Mouse (Mus musculus): ENCODE results near the gene Col20a1. TPM values are rescaled to one million over a fixed set of nuclear protein-coding genes. Genes with fewer than 3 reads are reported as not detected.
A peak's percentile ranks its signal among the peaks of the same experiment; 100 is the strongest.

Col20a1 gene
- total RNA-seq, 4 experiments from 2014 or later = 2.3 to 4.5 (median 4.2) TPM

DNA sequence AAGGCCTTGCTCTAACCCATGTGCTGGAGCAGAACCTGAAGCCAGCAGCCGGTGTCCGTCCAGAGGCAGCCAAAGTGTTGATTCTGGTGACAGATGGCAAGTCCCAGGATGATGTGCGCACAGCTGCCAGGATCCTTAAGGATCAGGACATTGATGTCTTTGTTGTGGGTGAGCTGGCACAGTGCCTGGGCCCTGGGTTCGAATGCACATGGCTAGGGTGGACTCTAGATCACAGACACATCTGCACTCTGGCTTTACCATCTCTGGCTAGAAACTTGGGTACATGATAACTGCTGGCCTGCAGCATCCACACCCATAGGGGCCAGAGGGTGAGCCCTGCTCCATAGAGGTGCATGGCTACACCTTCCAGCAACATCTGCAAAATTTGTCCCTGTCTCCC lies 9.1 kb downstream of the Col20a1 start:
- no peak for DNase-seq

DNA sequence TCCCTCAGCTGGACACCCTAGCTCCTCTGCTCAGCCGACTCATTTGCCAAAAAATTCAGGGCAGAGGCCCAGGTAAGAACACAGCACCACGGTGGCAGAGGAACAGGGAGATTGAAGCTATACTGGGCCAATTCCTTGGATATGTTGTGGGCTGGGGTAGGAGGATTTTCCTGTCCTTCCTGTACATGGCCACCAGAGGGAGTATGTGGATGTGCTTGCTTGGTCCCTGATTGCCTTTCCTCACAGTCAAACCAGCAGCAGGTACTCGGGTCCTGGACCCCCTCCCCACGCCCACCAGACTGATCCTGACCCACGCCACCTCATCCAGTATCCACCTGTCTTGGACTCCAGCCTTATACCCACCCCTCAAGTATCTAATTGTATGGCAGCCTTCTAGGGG lies 10.1 kb downstream of the Col20a1 start:
- DNase-seq = no peak

DNA sequence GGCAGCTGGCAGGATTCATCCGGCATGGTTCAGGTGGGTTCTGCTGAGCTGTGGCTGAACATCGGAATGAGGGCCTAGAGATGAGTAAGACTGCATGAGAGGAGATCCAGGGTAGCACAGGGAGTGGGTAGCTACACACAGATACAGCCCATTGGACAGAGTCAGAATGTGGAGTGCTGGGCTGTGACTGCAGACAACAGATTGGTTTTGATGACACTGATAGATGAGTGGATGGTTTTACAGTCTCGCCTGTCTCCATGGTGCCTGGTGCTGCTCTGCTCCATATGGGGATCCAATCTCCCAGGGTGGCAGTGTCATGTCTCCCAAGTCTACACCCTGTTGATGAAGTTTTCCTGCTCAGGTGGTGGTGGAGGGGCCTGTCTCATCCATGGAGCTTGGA lies 10.6 kb downstream of the Col20a1 start:
- no peak for DNase-seq

DNA sequence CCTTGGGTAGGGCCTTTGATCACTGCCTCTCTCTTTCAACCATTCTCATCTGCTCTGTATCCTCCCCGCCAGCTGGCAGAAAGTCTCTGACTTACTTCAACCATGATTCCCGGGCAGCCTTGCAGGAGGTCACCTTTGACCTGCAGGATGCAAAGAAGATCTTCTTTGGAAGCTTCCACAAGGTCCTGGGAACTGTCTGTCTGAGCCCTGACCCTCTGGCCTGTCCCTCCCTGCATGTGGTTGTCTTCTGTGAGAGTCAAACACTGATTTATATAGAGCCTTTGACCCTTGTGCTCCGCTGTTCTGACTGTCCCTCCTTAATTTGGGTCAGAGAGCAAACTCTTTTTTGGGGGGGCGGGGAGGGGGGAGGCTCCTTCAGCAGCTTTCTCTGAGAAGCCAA lies 20.7 kb downstream of the Col20a1 start:
- no peak for DNase-seq

DNA sequence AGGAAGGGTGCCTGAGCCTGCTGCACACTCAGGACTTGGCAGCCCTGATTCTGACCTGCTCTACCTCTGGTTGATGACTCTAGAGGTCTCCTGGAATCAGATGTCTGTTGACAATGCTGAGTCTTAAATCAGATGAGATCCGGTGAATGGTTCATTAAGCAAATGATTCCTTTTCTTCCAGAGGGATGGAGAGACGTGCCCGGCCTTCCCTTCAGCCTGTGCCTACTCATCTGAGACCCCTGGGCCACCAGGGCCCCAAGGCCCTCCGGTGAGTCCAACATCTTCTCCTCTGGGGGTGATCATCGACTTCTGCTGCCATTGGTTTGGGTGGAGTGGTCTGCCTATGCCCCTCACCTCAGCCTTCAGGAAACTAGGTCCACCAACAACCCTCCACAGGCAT lies 22.0 kb downstream of the Col20a1 start:
- DNase-seq = no peak

GRCm38 (mm10) chr2:181031406-181031934 lies 45.1 kb downstream of the Col20a1 start:
- DNase-seq = no peak

GRCm38 (mm10) chr2:181032407-181032806 lies 46.1 kb downstream of the Col20a1 start:
- DNase-seq = no peak

- no peak for DNase-seq
These were observed 47.0 kb downstream of the Col20a1 start for GRCm38 (mm10) chr2:181033310-181033709.

GRCm38 (mm10) chr2:181035186-181035585 lies 48.9 kb downstream of the Col20a1 start:
- DNase-seq = peak; percentile 59

DNA sequence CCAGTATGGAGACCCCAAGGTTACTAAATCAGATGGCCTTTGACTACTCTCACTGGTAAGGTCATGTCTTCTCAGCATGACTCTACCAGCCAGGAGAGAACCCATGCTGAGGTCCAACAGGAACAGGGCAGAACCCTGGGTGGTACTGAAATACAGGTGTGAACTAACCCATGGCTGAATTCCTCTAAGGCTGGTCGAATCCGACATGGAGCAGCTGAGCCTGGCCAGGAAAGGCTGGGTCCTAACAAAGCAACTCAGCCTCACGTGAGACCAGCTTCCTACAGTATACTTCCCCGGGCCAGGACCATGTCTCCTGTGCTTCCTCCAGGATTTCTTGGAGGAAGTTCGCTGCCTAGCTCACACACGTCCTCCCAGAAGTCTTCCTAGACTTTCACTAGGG lies 50.2 kb downstream of the Col20a1 start:
- no peak for DNase-seq

GRCm38 (mm10) chr2:181038644-181039355 lies 52.5 kb downstream of the Col20a1 start:
- DNase-seq = no peak

GRCm38 (mm10) chr2:181039356-181039680 lies 53.0 kb downstream of the Col20a1 start:
- DNase-seq = no peak

DNA sequence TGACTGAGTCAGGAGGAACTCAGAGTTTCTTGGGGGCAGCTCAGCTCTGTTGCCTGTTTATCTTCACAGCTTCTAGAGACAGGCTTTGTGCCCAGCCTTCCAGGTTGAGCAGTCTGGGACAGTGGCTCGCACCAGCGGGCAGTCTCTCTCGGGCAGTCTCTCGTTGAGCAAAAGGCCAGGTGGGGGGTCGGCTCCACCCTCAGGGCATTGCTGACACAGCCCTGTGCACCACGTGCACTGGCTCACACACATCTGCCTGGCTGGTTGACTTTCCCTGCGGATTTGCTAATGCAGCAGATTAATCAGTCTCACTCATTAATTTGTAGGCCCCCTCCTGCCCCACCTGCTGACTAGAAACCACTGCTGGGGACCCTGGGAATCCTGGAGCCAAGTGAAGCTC lies 55.6 kb downstream of the Col20a1 start:
- no peak for DNase-seq

DNA sequence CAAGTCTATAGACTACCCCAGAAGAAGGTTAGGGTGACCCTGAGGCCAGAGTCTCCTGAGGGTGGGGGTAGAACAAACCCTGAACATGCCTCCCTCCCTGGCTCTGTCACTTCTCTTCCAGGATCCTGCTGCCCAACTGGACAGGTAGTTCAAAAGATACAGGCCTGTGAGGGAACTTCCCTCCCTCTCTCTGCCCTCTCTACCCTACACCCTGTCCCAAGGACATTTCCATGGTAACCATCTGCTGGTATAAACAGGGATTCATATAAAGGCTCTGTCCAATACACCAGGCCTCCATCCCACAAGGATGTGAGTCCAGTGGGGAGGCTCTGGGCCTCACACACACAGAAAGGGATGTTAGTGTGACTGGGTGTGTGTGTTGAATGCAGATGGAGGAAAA lies 56.0 kb downstream of the Col20a1 start:
- DNase-seq = no peak

DNA sequence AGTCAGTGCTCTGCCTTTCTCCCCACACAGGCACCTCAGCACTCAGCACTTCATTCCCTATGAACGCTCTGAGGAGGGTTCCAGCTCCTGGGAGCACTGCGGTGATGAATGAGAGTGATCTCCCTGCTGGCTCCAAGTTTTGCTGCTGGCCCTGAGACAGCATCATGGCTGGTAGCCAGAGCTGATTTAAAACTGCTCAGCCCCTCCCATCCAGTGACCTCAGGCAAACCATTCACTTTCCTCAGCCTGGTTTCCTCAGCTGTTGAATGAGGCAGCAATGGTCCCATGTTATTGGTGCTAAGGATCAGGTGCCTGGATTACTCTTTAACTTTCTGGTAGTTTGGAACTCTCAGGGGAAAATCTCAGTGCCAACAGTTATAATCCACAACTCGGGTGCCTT lies 57.1 kb downstream of the Col20a1 start, which contains the start of gene Chrna4:
TSS of gene Chrna4 (minus strand) at position 110 of the 400 bp plus-strand sequence.
- peak; percentile 71 for DNase-seq

DNA sequence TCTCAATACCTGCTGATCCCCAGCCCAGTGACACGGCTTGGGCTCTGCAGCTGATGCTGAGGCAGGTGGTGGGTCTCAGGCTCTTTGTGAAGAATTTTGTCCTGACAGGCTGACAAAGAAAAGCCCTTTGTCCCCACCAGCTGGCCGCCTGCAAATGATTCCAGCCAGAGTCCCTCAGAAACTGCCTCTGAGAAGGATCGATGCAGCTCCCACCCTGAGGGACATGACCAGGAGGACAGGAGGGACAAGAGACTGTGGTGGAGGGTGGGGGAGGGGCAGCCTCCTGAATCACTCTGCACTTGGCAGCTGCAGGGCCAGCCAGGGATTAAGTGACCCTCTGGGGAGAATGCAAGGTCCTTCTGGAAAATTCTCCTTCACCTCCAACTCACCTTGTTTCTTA lies 57.7 kb downstream of the Col20a1 start:
- no peak for DNase-seq

- DNase-seq = no peak
These were observed 62.1 kb downstream of the Col20a1 start for GRCm38 (mm10) chr2:181048252-181048945.

DNA sequence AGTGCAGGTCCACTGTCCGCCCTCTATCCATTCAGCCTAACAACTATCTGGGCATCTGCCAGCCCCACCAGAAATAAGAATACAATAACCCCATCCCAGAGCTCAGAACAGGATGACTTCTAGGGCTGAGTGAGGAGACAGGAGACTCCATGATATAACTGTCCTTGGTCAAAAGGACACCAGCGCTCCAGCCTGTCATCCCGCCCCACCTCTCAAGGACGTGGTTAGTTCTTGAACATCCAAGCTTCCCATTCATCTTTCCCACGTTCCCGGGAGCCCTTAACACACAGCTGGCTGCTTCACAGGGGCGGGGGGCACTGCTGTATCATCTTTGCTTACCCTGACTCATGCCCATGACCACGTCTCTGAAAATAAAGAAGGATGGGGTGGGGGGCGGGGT lies 62.7 kb downstream of the Col20a1 start:
- no peak for DNase-seq

DNA sequence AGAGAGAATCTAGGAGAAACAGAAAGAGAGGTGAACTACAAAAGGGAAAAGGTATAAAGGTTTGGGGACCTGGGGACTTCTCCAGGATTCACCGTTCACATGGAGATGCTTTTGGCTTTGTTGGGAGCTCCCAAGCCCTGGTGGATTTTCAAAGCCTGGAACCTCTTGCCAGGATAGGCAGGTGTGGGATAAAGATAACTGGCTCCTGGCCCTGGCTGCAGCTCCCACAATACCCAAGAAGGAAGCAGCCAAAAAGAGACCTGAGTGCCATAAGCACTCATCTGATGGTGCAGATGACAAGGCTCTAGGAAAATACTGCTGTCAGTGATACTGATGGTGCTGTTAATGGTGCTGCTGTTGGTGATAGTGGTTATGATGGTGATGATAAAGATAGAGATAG lies 65.8 kb downstream of the Col20a1 start:
- no peak for DNase-seq

GRCm38 (mm10) chr2:181057341-181057740 lies 71.0 kb downstream of the Col20a1 start:
- DNase-seq = no peak

DNA sequence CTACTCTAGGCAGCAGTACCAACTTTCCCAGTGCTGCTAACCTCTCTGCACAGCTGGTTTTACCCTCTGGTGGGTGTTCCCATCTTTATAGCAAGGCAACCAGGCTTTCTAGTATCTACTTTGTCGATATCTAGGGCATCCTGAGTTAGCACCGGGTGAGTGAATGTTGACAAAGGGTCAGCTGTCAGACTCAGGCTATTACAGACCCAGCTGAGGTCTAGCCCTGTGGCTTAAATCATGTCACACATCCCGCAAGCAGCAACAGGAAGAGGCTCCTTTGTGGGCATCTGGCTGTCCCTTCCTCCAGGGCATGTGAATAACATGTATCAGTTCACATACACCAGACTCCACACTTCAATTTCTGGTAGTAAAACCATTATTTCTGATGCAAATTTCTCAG lies 71.9 kb downstream of the Col20a1 start:
- no peak for DNase-seq

GRCm38 (mm10) chr2:181060127-181060526 lies 73.8 kb downstream of the Col20a1 start:
- DNase-seq = peak; percentile 52

DNA sequence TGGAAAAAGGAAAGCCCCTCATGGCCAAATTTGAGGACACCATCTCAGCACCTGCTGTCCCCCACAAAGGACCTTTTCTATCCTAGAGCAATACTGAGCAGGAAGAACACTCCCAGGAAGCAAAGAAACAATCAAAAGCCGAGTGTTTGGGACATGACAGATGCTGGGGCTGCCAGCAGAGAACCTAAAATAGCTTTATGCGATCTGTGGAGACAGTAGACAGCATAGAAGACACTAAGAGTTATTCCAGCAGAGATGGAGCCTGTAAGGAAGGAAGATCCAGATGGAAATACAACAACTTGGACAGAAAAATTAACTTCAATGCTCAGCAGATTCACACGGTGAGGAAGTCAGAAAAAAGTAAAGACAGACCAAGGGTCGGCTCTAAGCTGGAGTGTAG lies 79.5 kb downstream of the Col20a1 start:
- no peak for DNase-seq
